Mouse (Mus musculus): ENCODE measurements around the gene Knop1. TPM values are rescaled to one million over a fixed set of nuclear protein-coding genes. Genes with fewer than 3 reads are reported as not detected.
A peak's percentile ranks its signal among the peaks of the same experiment; 100 is the strongest.

The Knop1 gene
- polyA plus RNA-seq, 1 experiment from 2014 or later = 69.0 TPM

- H3K27me3 ChIP-seq (replicated peaks) = no peaks in the 10 kb centered on the region
- H3K9ac ChIP-seq = no peak overlapping the region
- H3K36me3 ChIP-seq (replicated peaks) = no peaks in the 10 kb centered on the region
- H3K4me1 ChIP-seq = no peaks in the 10 kb centered on the region
- no peak overlapping the region for H3K4me2 ChIP-seq
- H3K9me3 ChIP-seq = no peaks in the 10 kb centered on the region
- no peak for ATAC-seq (replicated peaks)
- H3K4me3 ChIP-seq = no peak overlapping the region
- 84% methylated on average over 3 of the region's 3 CpGs for WGBS
- no peak overlapping the region for H3K27ac ChIP-seq
Observed at GRCm38 (mm10) chr7:118879466-118880029, 23.5 kb upstream of the Knop1 start.

- Histone ChIP-seq H3K27ac (no peak overlapping the region), H3K9me3 (no peaks in the 10 kb centered on the region), H3K9ac (no peak overlapping the region), H3K36me3 (replicated peaks) (no peaks in the 10 kb centered on the region), H3K27me3 (replicated peaks) (no peaks in the 10 kb centered on the region), H3K4me1 (no peaks in the 10 kb centered on the region), H3K4me3 (no peak overlapping the region), H3K4me2 (no peak overlapping the region)
- 77% methylated on average over 2 of the region's 2 CpGs for WGBS
- ATAC-seq (replicated peaks) = no peak
Observed at GRCm38 (mm10) chr7:118865362-118865761, 9.3 kb upstream of the Knop1 start.

- H3K27ac ChIP-seq = no peak overlapping the region
- no peak overlapping the region for H3K4me3 ChIP-seq
- 0 out of 2 replicates have a peak, but pooled peaks cover 4% of the 10 kb centered on the region for H3K36me3 ChIP-seq (replicated peaks)
- 92% methylated on average over 1 of the region's 1 CpGs for WGBS
- no peak for ATAC-seq (replicated peaks)
- no peaks in the 10 kb centered on the region for H3K27me3 ChIP-seq (replicated peaks)
- no peak overlapping the region for H3K9ac ChIP-seq
- peaks cover 25% of the 10 kb centered on the region for H3K4me1 ChIP-seq
- H3K9me3 ChIP-seq = no peaks in the 10 kb centered on the region
- no peak overlapping the region for H3K4me2 ChIP-seq
Observed at GRCm38 (mm10) chr7:118858640-118859039, 2.6 kb upstream of the Knop1 start.

- peaks cover 15% of the 10 kb centered on the region; the same call in 1 of the 2 replicates for H3K36me3 ChIP-seq (replicated peaks)
- peak within 1 kb of the TSS; percentile 98 for H3K4me3 ChIP-seq
- WGBS = under 1% methylated on average over 57 of the region's 57 CpGs
- no peaks in the 10 kb centered on the region for H3K27me3 ChIP-seq (replicated peaks)
- H3K27ac ChIP-seq = peak within 1 kb of the TSS; percentile 88
- H3K4me2 ChIP-seq = peak within 1 kb of the TSS; percentile 88
- peaks cover 29% of the 10 kb centered on the region for H3K4me1 ChIP-seq
- ATAC-seq (replicated peaks) = peak; percentile 98
- no peaks in the 10 kb centered on the region for H3K9me3 ChIP-seq
- H3K9ac ChIP-seq = peak within 1 kb of the TSS; percentile 71
Observed at GRCm38 (mm10) chr7:118855171-118855876, 730 bp downstream of the Knop1 start, which contains the start of gene Iqck. Gene Iqck (plus strand): TSS chr7:118855752.

GRCm38 (mm10) chr7:118854606-118855005 lies 1.4 kb downstream of the Knop1 start:
- H3K9me3 ChIP-seq = no peaks in the 10 kb centered on the region
- H3K9ac ChIP-seq = peak overlapping the region; percentile 71
- peak overlapping the region; percentile 98 for H3K4me3 ChIP-seq
- ATAC-seq (replicated peaks) = no peak
- 26% methylated on average over 3 of the region's 3 CpGs for WGBS
- H3K27ac ChIP-seq = no peak overlapping the region
- peaks cover 29% of the 10 kb centered on the region for H3K4me1 ChIP-seq
- peaks cover 22% of the 10 kb centered on the region; the same call in 1 of the 2 replicates for H3K36me3 ChIP-seq (replicated peaks)
- H3K27me3 ChIP-seq (replicated peaks) = no peaks in the 10 kb centered on the region
- H3K4me2 ChIP-seq = peak overlapping the region; percentile 88

GRCm38 (mm10) chr7:118852611-118853010 lies 3.4 kb downstream of the Knop1 start:
- H3K4me1 ChIP-seq = peaks cover 29% of the 10 kb centered on the region
- no peak overlapping the region for H3K4me2 ChIP-seq
- peaks cover 33% of the 10 kb centered on the region for H3K36me3 ChIP-seq (replicated peaks)
- H3K9ac ChIP-seq = no peak overlapping the region
- H3K9me3 ChIP-seq = no peaks in the 10 kb centered on the region
- ATAC-seq (replicated peaks) = no peak
- H3K27me3 ChIP-seq (replicated peaks) = no peaks in the 10 kb centered on the region
- H3K27ac ChIP-seq = no peak overlapping the region
- no peak overlapping the region for H3K4me3 ChIP-seq
- 93% methylated on average over 4 of the region's 4 CpGs for WGBS

- Histone ChIP-seq H3K9ac (no peak overlapping the region), H3K4me2 (no peak overlapping the region), H3K27ac (no peak overlapping the region), H3K9me3 (no peaks in the 10 kb centered on the region), H3K27me3 (replicated peaks) (no peaks in the 10 kb centered on the region), H3K4me3 (no peak overlapping the region), H3K4me1 (peaks cover 23% of the 10 kb centered on the region), H3K36me3 (replicated peaks) (peaks cover 40% of the 10 kb centered on the region)
- ATAC-seq (replicated peaks) = no peak
- WGBS = 94% methylated on average over 7 of the region's 7 CpGs
Observed at GRCm38 (mm10) chr7:118851571-118851970, 4.5 kb downstream of the Knop1 start.

- H3K36me3 ChIP-seq (replicated peaks) = peaks cover 48% of the 10 kb centered on the region
Observed at GRCm38 (mm10) chr7:118850676-118851290, 5.3 kb downstream of the Knop1 start.

GRCm38 (mm10) chr7:118849543-118850250 lies 6.4 kb downstream of the Knop1 start:
- no peak overlapping the region for H3K4me3 ChIP-seq
- H3K27me3 ChIP-seq (replicated peaks) = no peaks in the 10 kb centered on the region
- no peak for ATAC-seq (replicated peaks)
- WGBS = 95% methylated on average over 5 of the region's 5 CpGs
- H3K36me3 ChIP-seq (replicated peaks) = peaks cover 58% of the 10 kb centered on the region
- H3K4me1 ChIP-seq = peaks cover 15% of the 10 kb centered on the region
- no peak overlapping the region for H3K4me2 ChIP-seq
- H3K27ac ChIP-seq = no peak overlapping the region
- no peak overlapping the region for H3K9ac ChIP-seq
- H3K9me3 ChIP-seq = no peaks in the 10 kb centered on the region

More at GRCm38 (mm10) chr7:118850676-118851290, 5.3 kb downstream of the Knop1 start:
- H3K9ac ChIP-seq = no peak overlapping the region
- no peak overlapping the region for H3K4me3 ChIP-seq
- ATAC-seq (replicated peaks) = no peak
- H3K4me2 ChIP-seq = no peak overlapping the region
- no peaks in the 10 kb centered on the region for H3K9me3 ChIP-seq
- peaks cover 17% of the 10 kb centered on the region for H3K4me1 ChIP-seq
- no peak overlapping the region for H3K27ac ChIP-seq
- WGBS = 75% methylated on average over 9 of the region's 9 CpGs
- H3K27me3 ChIP-seq (replicated peaks) = no peaks in the 10 kb centered on the region

- no peak overlapping the region for H3K27ac ChIP-seq
- no peaks in the 10 kb centered on the region for H3K9me3 ChIP-seq
- no peak overlapping the region for H3K4me3 ChIP-seq
- no peak overlapping the region for H3K9ac ChIP-seq
- ATAC-seq (replicated peaks) = no peak
- no peaks in the 10 kb centered on the region for H3K27me3 ChIP-seq (replicated peaks)
- peaks cover 67% of the 10 kb centered on the region for H3K36me3 ChIP-seq (replicated peaks)
- WGBS = 89% methylated on average over 10 of the region's 10 CpGs
- peaks cover 6% of the 10 kb centered on the region for H3K4me1 ChIP-seq
- H3K4me2 ChIP-seq = no peak overlapping the region
Observed at GRCm38 (mm10) chr7:118848796-118849195, 7.3 kb downstream of the Knop1 start.

GRCm38 (mm10) chr7:118846329-118846728 lies 9.7 kb downstream of the Knop1 start:
- Histone ChIP-seq H3K4me2 (no peak overlapping the region), H3K4me3 (no peak overlapping the region), H3K9me3 (no peaks in the 10 kb centered on the region), H3K4me1 (no peaks in the 10 kb centered on the region), H3K36me3 (replicated peaks) (peaks cover 73% of the 10 kb centered on the region), H3K9ac (no peak overlapping the region), H3K27ac (no peak overlapping the region), H3K27me3 (replicated peaks) (no peaks in the 10 kb centered on the region)
- WGBS = 92% methylated on average over 4 of the region's 4 CpGs
- ATAC-seq (replicated peaks) = no peak

- Histone ChIP-seq H3K27ac (no peak overlapping the region), H3K27me3 (replicated peaks) (no peaks in the 10 kb centered on the region), H3K4me1 (no peaks in the 10 kb centered on the region), H3K4me2 (no peak overlapping the region), H3K4me3 (no peak overlapping the region), H3K9ac (no peak overlapping the region), H3K36me3 (replicated peaks) (peaks cover 71% of the 10 kb centered on the region), H3K9me3 (no peaks in the 10 kb centered on the region)
- ATAC-seq (replicated peaks) = no peak
- 84% methylated on average over 5 of the region's 5 CpGs for WGBS
Observed at GRCm38 (mm10) chr7:118845141-118845540, 10.9 kb downstream of the Knop1 start.

All from midbrain, embryonic 15.5 days (tissue).